Mouse (Mus musculus) brown adipose tissue, adult 24 weeks (tissue): ENCODE measurements around the gene Epm2aip1. TPM values are rescaled to one million over a fixed set of nuclear protein-coding genes. Genes with fewer than 3 reads are reported as not detected.

Experiments
- H3K27ac ChIP-seq: fragments of 200-500 bp; replicated peaks from 2 replicates; pipeline ENCODE4 v1.5.1; 2012; ENCODE audit warnings: low read depth, mild to moderate bottlenecking, low read length
- H3K4me1 ChIP-seq: fragments of 200-500 bp; 2 replicates; pipeline ENCODE4 v1.6.1; 2012; ENCODE audit warnings: low read length, mixed read lengths; ENCODE audit not compliant: control insufficient read depth, insufficient read depth, insufficient read length
- H3K4me3 ChIP-seq: fragments of 200-500 bp; 2 replicates; pipeline ENCODE4 v1.5.1; 2012; ENCODE audit warnings: low read depth, mild to moderate bottlenecking, low read length, moderate library complexity; ENCODE audit not compliant: insufficient read depth
- polyA plus RNA-seq: library from polyadenylated mRNA; stranded (reverse); fragments of >200 nt; gene quantifications from 2 replicates; pipeline ENCODE4 v1.2.4, GENCODE M21; 2012; ENCODE audit not compliant: missing spikeins, insufficient read depth, insufficient read length

The Epm2aip1 gene
- polyA plus RNA-seq, 1 experiment = 9.2 TPM

GRCm38 (mm10) chr9:111272356-111272755, 627 bp downstream of the Epm2aip1 start:
- peak overlapping the region; percentile 80 for H3K4me3 ChIP-seq
- H3K4me1 ChIP-seq = peaks cover 10% of the 10 kb centered on the region; the same call in 1 of the 2 replicates
- peak overlapping the region; percentile 79 for H3K27ac ChIP-seq

GRCm38 (mm10) chr9:111272996-111273785, 1.5 kb downstream of the Epm2aip1 start:
- H3K27ac ChIP-seq = peak overlapping the region; percentile 19; the same call in 1 of the 2 replicates
- H3K4me1 ChIP-seq = peaks cover 10% of the 10 kb centered on the region; the same call in 1 of the 2 replicates
- peak overlapping the region; percentile 80 for H3K4me3 ChIP-seq

- Histone ChIP-seq H3K27ac (no peak overlapping the region), H3K4me1 (peaks cover 10% of the 10 kb centered on the region; the same call in 1 of the 2 replicates), H3K4me3 (no peak overlapping the region)
Observed at GRCm38 (mm10) chr9:111273958-111274357, 2.2 kb downstream of the Epm2aip1 start.

- Histone ChIP-seq H3K27ac (no peak overlapping the region), H3K4me3 (peak overlapping the region; percentile 2; the same call in 1 of the 2 replicates), H3K4me1 (peaks cover 10% of the 10 kb centered on the region; the same call in 1 of the 2 replicates)
Observed at GRCm38 (mm10) chr9:111275156-111275555, 3.4 kb downstream of the Epm2aip1 start.

- Histone ChIP-seq H3K4me1 (no peaks in the 10 kb centered on the region), H3K4me3 (no peak overlapping the region), H3K27ac (no peak overlapping the region)
Observed at GRCm38 (mm10) chr9:111285061-111285460, 13.3 kb downstream of the Epm2aip1 start.

- Histone ChIP-seq H3K27ac (no peak overlapping the region), H3K4me3 (no peak overlapping the region), H3K4me1 (no peaks in the 10 kb centered on the region)
Observed at GRCm38 (mm10) chr9:111285676-111286075, 13.9 kb downstream of the Epm2aip1 start.

GRCm38 (mm10) chr9:111286468-111286867, 14.7 kb downstream of the Epm2aip1 start:
- H3K4me1 ChIP-seq = no peaks in the 10 kb centered on the region
- H3K27ac ChIP-seq = no peak overlapping the region
- H3K4me3 ChIP-seq = no peak overlapping the region

GRCm38 (mm10) chr9:111287956-111288355, 16.2 kb downstream of the Epm2aip1 start:
- Histone ChIP-seq H3K4me1 (no peaks in the 10 kb centered on the region), H3K27ac (no peak overlapping the region), H3K4me3 (no peak overlapping the region)

GRCm38 (mm10) chr9:111289294-111289831, 17.6 kb downstream of the Epm2aip1 start:
- Histone ChIP-seq H3K27ac (0 out of 2 replicates have a peak overlapping the region, but pooled peaks have one; percentile 5), H3K4me1 (no peaks in the 10 kb centered on the region), H3K4me3 (no peak overlapping the region)

GRCm38 (mm10) chr9:111289832-111290339, 18.2 kb downstream of the Epm2aip1 start:
- Histone ChIP-seq H3K4me1 (no peaks in the 10 kb centered on the region), H3K4me3 (no peak overlapping the region), H3K27ac (0 out of 2 replicates have a peak overlapping the region, but pooled peaks have one; percentile 5)

GRCm38 (mm10) chr9:111290539-111291100, 18.9 kb downstream of the Epm2aip1 start:
- no peak overlapping the region for H3K27ac ChIP-seq
- H3K4me3 ChIP-seq = no peak overlapping the region
- H3K4me1 ChIP-seq = no peaks in the 10 kb centered on the region

GRCm38 (mm10) chr9:111293234-111293633, 21.5 kb downstream of the Epm2aip1 start:
- Histone ChIP-seq H3K4me1 (no peaks in the 10 kb centered on the region), H3K27ac (no peak overlapping the region), H3K4me3 (no peak overlapping the region)

- H3K4me1 ChIP-seq = no peaks in the 10 kb centered on the region
- no peak overlapping the region for H3K4me3 ChIP-seq
- H3K27ac ChIP-seq = no peak overlapping the region
Observed at GRCm38 (mm10) chr9:111294911-111295310, 23.2 kb downstream of the Epm2aip1 start.

GRCm38 (mm10) chr9:111295323-111295722, 23.6 kb downstream of the Epm2aip1 start:
- no peaks in the 10 kb centered on the region for H3K4me1 ChIP-seq
- H3K27ac ChIP-seq = no peak overlapping the region
- no peak overlapping the region for H3K4me3 ChIP-seq

GRCm38 (mm10) chr9:111296433-111296832, 24.7 kb downstream of the Epm2aip1 start:
- H3K4me3 ChIP-seq = no peak overlapping the region
- no peaks in the 10 kb centered on the region for H3K4me1 ChIP-seq
- H3K27ac ChIP-seq = no peak overlapping the region
